Mouse (Mus musculus) inflammation-experienced regulatory T-cells, adult 6 months (primary cell): ENCODE data around the gene Rps6ka5. TPM values are rescaled to one million over a fixed set of nuclear protein-coding genes. Genes with fewer than 3 reads are reported as not detected.

Source experiments
- ATAC-seq: one replicate; pipeline ENCODE4 v1.8.0; 2017
- polyA plus RNA-seq, 3 experiments: library from polyadenylated mRNA; unstranded; fragments of 100-300 nt; shearing (Covaris generic); gene quantifications; one replicate each; pipeline ENCODE4 v1.2.1; 2017

The Rps6ka5 gene
- polyA plus RNA-seq, 3 experiments from 2014 or later, result 3.1 to 6.5 (median 5.4) TPM

GRCm38 (mm10) chr12:100527753-100528152 lies 199.0 kb downstream of the Rps6ka5 start:
- no peak for ATAC-seq

GRCm38 (mm10) chr12:100527241-100527640 lies 199.5 kb downstream of the Rps6ka5 start:
- ATAC-seq, result no peak

- ATAC-seq, result no peak
Measured at GRCm38 (mm10) chr12:100525939-100526338, 200.8 kb downstream of the Rps6ka5 start.

GRCm38 (mm10) chr12:100520794-100521186 lies 206.0 kb downstream of the Rps6ka5 start, which contains the start of gene Ttc7b:
Ttc7b (minus strand) TSS chr12:100520826.
- peak; percentile 73 for ATAC-seq

- ATAC-seq, result peak; percentile 46
Measured at GRCm38 (mm10) chr12:100520077-100520793, 206.5 kb downstream of the Rps6ka5 start.

GRCm38 (mm10) chr12:100519684-100520076 lies 207.1 kb downstream of the Rps6ka5 start:
- ATAC-seq, result no peak

DNA sequence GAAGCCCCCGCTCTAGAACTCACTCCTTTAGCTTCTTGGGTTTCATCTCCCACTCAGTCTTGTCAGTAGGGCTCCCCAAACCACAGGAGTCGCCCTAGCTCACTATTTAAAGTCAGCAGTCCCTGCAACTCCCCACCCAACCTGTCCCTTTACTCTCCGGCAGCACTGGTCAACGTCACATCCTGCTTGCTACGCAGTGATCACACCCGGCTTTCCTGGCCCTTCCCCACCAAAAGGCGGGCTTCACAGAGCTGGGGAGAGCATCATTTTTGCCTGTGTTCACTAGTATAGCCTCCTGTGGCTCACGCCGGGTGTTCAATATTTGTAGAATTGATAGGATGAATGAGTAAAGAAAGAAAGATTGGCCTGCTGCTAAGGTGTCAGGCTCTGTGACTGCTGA lies 209.4 kb downstream of the Rps6ka5 start:
- ATAC-seq, result no peak

GRCm38 (mm10) chr12:100516161-100516838 lies 210.5 kb downstream of the Rps6ka5 start:
- ATAC-seq, result no peak

DNA sequence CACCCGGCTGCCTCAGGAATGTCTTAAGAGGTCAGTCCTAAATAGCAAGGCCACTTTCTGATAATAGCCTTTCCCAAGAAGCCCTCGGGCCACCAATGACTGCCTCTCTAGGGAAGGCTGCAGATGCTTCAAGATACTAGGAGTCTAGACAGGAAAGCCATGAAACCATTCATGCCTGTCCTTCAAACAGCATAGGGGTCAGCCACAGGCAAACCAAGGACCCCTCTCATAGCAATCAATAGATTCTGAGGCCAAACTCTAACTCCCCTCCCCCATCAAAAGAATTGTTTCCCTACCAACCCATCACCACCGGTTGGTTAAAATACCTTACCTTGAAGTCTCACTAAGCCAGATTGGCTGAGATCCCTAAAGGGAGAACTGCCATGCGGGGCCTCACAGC lies 211.3 kb downstream of the Rps6ka5 start:
- ATAC-seq, result no peak

DNA sequence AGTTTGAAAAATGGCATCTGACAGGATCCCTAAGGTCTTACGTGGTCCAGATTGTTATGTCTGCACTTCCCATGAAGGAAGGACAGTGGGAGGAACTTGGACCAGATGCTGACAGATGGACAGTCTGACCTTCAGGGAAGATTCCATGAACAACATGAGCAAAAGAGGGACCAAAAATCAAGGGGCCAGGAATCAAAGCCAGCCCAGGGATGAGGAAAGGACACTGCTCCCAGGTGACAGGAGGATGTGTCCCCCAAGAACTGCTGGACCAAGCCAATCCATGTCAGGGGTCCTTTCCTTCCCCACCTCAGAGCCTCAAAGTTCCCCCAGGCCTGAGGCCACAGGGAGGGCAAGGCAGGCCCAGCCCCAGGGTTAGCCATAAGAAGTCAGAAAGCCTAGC lies 212.2 kb downstream of the Rps6ka5 start:
- ATAC-seq, result no peak

GRCm38 (mm10) chr12:100513131-100513530 lies 213.7 kb downstream of the Rps6ka5 start:
- ATAC-seq, result no peak

DNA sequence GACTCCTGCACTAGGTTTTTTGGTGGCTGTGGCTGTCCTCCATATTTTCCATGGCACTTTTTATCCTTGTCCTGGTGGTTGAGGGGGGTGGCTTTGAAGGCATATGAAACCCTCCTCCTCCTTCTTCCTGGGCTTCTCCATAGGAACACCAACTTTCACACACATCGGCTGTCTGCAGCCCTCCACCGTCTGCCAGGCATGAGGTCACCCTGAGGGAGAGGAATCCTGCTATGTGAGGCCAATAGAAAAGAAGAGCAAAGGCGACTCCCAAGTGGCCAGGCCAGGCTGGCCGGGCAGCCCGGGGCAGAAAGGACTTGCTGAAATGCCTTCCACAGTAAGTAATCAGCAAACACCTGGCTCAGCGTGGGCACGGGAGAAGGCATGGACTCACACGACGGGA lies 214.1 kb downstream of the Rps6ka5 start:
- no peak for ATAC-seq

DNA sequence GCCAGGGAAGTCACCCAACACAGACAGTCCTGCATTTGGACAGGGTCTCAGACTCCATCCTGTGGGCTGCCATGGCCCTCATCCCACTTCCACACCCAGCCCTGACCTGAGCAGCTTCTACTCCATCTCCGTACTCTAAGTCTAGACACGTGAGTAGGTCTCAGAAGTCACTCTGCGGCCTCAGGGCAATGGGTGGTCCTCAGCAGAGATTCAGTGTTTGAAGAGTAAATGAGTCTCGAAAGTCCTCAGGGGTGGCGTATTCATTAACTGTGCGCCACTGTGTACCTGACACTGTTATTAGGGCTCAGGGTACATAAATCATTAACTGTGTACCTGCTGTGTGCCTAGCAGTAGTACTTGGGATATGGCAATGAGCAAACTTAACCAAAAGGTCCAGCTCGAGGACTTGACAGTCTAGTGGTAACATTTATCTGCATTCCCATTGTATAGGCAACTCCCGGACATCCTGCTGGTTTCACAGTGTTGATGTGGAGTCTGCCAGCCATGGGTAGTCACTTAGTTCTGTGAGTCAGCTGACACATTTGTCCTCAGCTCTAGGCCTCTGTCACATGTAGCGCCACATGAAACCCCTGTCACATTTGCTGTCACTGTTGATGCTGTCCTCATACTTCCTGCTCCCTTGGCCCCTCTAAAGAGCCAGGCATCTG lies 217.0 kb downstream of the Rps6ka5 start:
- ATAC-seq, result no peak

GRCm38 (mm10) chr12:100508668-100509067 lies 218.1 kb downstream of the Rps6ka5 start:
- ATAC-seq, result no peak

DNA sequence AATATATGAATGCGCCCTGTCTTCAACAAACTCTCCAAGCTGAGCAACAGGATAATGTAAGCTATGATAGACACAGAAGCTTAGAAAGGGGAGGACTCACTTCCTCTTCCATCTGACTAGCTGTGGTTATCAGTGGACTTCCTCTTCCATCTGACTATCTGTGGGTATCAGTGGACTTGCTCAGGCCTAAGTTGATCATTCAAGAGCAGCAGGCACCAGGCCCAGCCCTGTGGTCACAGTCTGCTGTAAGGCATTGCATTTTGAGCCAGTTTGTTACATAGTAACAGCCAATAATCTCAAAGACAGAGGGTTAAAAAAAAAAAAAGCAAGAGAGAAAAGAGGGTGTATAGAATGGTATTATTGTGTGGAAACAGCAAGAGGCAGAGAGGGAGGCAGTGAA lies 221.3 kb downstream of the Rps6ka5 start:
- ATAC-seq, result no peak

DNA sequence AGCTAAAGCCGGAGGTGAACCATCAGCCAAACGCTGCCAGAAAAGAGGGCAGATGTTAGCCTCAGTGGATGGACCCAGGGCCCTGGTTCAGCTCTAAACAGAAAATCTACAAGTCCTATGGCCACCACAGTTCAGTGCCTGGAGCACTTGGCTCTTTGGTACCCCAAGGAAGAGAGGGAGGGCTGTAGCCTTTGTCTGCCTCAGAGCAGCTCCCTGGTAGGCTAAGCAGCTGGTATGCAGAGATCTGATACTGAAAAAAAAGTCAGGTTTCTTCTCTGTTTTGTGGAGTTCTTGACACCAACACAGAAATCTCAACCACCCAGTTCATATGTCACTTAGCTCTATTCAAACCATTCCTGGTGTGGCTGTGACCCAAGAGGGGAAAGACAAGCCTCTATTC lies 222.2 kb downstream of the Rps6ka5 start:
- ATAC-seq, result no peak

DNA sequence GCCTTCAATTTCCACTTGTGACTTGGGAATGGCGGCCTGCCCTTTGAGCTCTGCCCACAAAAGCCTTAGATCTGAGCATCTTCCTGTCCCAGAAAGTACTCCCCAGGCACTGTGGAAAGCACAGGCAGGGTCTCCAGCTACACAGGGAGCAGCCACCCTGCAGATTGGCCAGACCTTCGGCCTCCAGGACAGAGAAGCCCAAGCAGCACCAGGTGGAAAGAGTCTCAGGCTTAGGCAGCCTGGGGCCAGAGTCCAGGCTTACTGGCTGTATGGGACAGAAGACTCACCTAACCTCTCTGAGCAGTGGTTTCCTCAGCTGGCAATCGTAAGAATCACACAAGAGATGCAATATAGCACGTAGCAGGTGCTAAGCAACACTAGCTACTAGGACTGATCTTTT lies 223.1 kb downstream of the Rps6ka5 start:
- no peak for ATAC-seq

- no peak for ATAC-seq
Measured at GRCm38 (mm10) chr12:100502544-100502943, 224.2 kb downstream of the Rps6ka5 start.

DNA sequence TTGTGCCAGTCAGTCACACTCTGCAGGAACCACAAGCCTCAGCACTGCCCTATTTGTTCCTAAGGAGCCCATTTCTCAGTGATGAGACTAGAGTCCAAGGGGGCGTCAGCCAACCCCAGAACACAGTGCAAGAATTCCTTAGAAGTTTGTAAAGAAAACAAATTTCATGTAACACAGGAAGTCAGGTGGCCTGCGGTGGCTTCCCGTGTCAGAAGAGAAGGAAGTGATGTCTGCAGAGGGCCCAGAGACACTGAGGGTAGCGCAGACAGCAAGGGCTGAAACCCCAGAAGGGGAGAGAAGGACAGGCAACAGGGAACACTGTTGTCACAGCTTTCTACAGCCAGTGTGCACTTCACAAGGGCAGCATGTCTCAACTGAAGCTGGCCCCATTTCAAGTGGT lies 225.5 kb downstream of the Rps6ka5 start:
- peak; percentile 97 for ATAC-seq

- no peak for ATAC-seq
Measured at GRCm38 (mm10) chr12:100499469-100499868, 227.3 kb downstream of the Rps6ka5 start.
